8 mouse cellular contexts compared by ENCODE assay signal in genomic region chr6:91978371-91979300, GRCm38 (mm10). TPM values are rescaled to one million over a fixed set of nuclear protein-coding genes. Genes with fewer than 3 reads are reported as not detected.
DNase-seq lines count a peak whose midpoint lies in the region; ATAC-seq lines count a peak whose summit lies in the region.

TSS of gene Fgd5 (plus strand) at chr6:91978878.

- peak; percentile 21 for DNase-seq in left cerebral cortex, postnatal 4 days
- DNase-seq in left cerebral cortex, adult 8-10 months (ENCODE audit: low spot score in 2 of 2) = no peak
- DNase-seq in limb, embryonic 10.5 days (ENCODE audit: low spot score) = peak; percentile 62

- no peaks in the 10 kb centered on the region for H3K36me3 ChIP-seq in embryonic facial prominence, embryonic 12.5 days
- no peaks in the 10 kb centered on the region for H3K36me3 ChIP-seq in heart, embryonic 16.5 days (ENCODE audit: control insufficient read depth, insufficient read depth)
- no peaks in the 10 kb centered on the region for H3K36me3 ChIP-seq in limb, embryonic 10.5 days
- no peaks in the 10 kb centered on the region for H3K36me3 ChIP-seq in midbrain, embryonic 12.5 days

- peak within 1 kb of the TSS; percentile 51 for H3K9ac ChIP-seq in embryonic facial prominence, embryonic 12.5 days
- peak within 1 kb of the TSS; percentile 78 for H3K9ac ChIP-seq in heart, embryonic 16.5 days (ENCODE audit: low read length)
- peak within 1 kb of the TSS; percentile 58 for H3K9ac ChIP-seq in midbrain, embryonic 12.5 days (replicated peaks)

- peak within 1 kb of the TSS; percentile 92 for H3K4me2 ChIP-seq in embryonic facial prominence, embryonic 12.5 days (replicated peaks)
- peak within 1 kb of the TSS; percentile 83 for H3K4me2 ChIP-seq in heart, embryonic 16.5 days (ENCODE audit: low read depth, low read length)
- peak within 1 kb of the TSS; percentile 87 for H3K4me2 ChIP-seq in midbrain, embryonic 12.5 days (replicated peaks)

- peaks cover 7% of the 10 kb centered on the region; the same call in 1 of the 2 replicates for H3K4me1 ChIP-seq in embryonic facial prominence, embryonic 12.5 days
- peaks cover 5% of the 10 kb centered on the region for H3K4me1 ChIP-seq in heart, embryonic 16.5 days (ENCODE audit: control insufficient read depth, insufficient read depth, low read length)
- peaks cover 17% of the 10 kb centered on the region for H3K4me1 ChIP-seq in limb, embryonic 10.5 days
- 0 out of 2 replicates have a peak, but pooled peaks cover 5% of the 10 kb centered on the region for H3K4me1 ChIP-seq in midbrain, embryonic 12.5 days

- WGBS in embryonic facial prominence, embryonic 12.5 days = 2% methylated on average over 48 of the region's 62 CpGs
- WGBS in heart, embryonic 16.5 days = under 1% methylated on average over 58 of the region's 62 CpGs
- WGBS in limb, embryonic 10.5 days = 1% methylated on average over 62 of the region's 62 CpGs
- WGBS in midbrain, embryonic 12.5 days = 1% methylated on average over 52 of the region's 62 CpGs

- peak; percentile 61; the same call in 1 of the 2 replicates for ATAC-seq in embryonic facial prominence, embryonic 12.5 days (ENCODE audit: insufficient number of reproducible peaks, insufficient read depth, low FRiP score, low TSS enrichment)
- peak; percentile 76 for ATAC-seq in heart, embryonic 16.5 days (replicated peaks; ENCODE audit: extremely low read depth, insufficient read depth, low FRiP score)
- ATAC-seq in midbrain, embryonic 12.5 days (ENCODE audit: low FRiP score, low read depth) = peak; percentile 78
- ATAC-seq in erythroid progenitor cell, adult 5-6 weeks (replicated peaks; ENCODE audit: low FRiP score, poor library complexity, severe bottlenecking) = no peak
- no peak for ATAC-seq in monocyte, adult 5-6 weeks (replicated peaks; ENCODE audit: insufficient number of reproducible peaks, low FRiP score, low TSS enrichment, poor library complexity, severe bottlenecking)

- no peaks in the 10 kb centered on the region for H3K9me3 ChIP-seq in embryonic facial prominence, embryonic 12.5 days
- H3K9me3 ChIP-seq in heart, embryonic 16.5 days (replicated peaks; ENCODE audit: control insufficient read depth, low read length) = no peaks in the 10 kb centered on the region
- no peaks in the 10 kb centered on the region for H3K9me3 ChIP-seq in limb, embryonic 10.5 days (replicated peaks)
- H3K9me3 ChIP-seq in midbrain, embryonic 12.5 days = no peaks in the 10 kb centered on the region

- intact Hi-C loops in left cerebral cortex, postnatal 4 days (cut with DNase I) = no loop called here

- H3K4me3 ChIP-seq in embryonic facial prominence, embryonic 12.5 days = peak within 1 kb of the TSS; percentile 58
- peak within 1 kb of the TSS; percentile 68 for H3K4me3 ChIP-seq in heart, embryonic 16.5 days (ENCODE audit: low read length)
- H3K4me3 ChIP-seq in limb, embryonic 10.5 days = peak within 1 kb of the TSS; percentile 73
- peak within 1 kb of the TSS; percentile 53 for H3K4me3 ChIP-seq in midbrain, embryonic 12.5 days

- no peak within 1 kb of the TSS for H3K27ac ChIP-seq in embryonic facial prominence, embryonic 12.5 days
- peak within 1 kb of the TSS; percentile 71 for H3K27ac ChIP-seq in heart, embryonic 16.5 days (ENCODE audit: low read length)
- H3K27ac ChIP-seq in limb, embryonic 10.5 days = peak within 1 kb of the TSS; percentile 75
- no peak within 1 kb of the TSS for H3K27ac ChIP-seq in midbrain, embryonic 12.5 days (replicated peaks)

- H3K27me3 ChIP-seq in embryonic facial prominence, embryonic 12.5 days = peaks cover 37% of the 10 kb centered on the region
- H3K27me3 ChIP-seq in heart, embryonic 16.5 days (ENCODE audit: control insufficient read depth, insufficient read depth, low read length) = peaks cover 27% of the 10 kb centered on the region
- H3K27me3 ChIP-seq in limb, embryonic 10.5 days (ENCODE audit: low read depth, poor library complexity, severe bottlenecking) = peaks cover 69% of the 10 kb centered on the region
- peaks cover 53% of the 10 kb centered on the region for H3K27me3 ChIP-seq in midbrain, embryonic 12.5 days

RNA-seq across cellular contexts. Expression of gene Fgd5, which starts in this region (rescaled TPM):
- total RNA-seq in left cerebral cortex, postnatal 4 days (2021) = 1 to 10 TPM; 7.5 to 7.9 TPM
- 1 to 10 TPM; 4.9 to 6.1 (median 5.6) TPM for total RNA-seq in left cerebral cortex, adult 8-10 months (2022)
- polyA plus RNA-seq in embryonic facial prominence, embryonic 12.5 days (2016; fragmentation: Nextera tagmentation; extraction: Ambion mirVana) = 10.1 and 10.2 TPM in 2 replicates
- 13.0 and 15.2 TPM in 2 replicates for polyA plus RNA-seq in heart, embryonic 16.5 days (2015; fragmentation: Nextera tagmentation; extraction: Ambion mirVana)
- polyA plus RNA-seq in limb, embryonic 10.5 days (2016; fragmentation: Nextera tagmentation; extraction: Ambion mirVana) = 7.0 and 8.0 TPM in 2 replicates
- polyA plus RNA-seq in midbrain, embryonic 12.5 days (2016; fragmentation: Nextera tagmentation; extraction: Ambion mirVana) = 7.1 and 8.0 TPM in 2 replicates
- total RNA-seq in erythroid progenitor cell, adult 5-6 weeks (2015; ENCODE audit: low replicate concordance) = not detected in 2 replicates
- 0.61 TPM in 1 of 2 replicates, not detected in the other for total RNA-seq in erythroid progenitor cell, adult 5-6 weeks (2017; ENCODE audit: low replicate concordance)
- 0.10 to 0.21 TPM in 2 of 3 replicates, not detected in the other for total RNA-seq in monocyte, adult 5-6 weeks (2017)

Comparison
In these comparisons a context has a peak if more than half of its experiments do, and no peak if none do; other contexts are left out.
1. DNase-seq: peak in left cerebral cortex, postnatal 4 days (single experiment) and limb, embryonic 10.5 days (single experiment); none in left cerebral cortex, adult 8-10 months (0 of 2).
2. ATAC-seq: peak in embryonic facial prominence, embryonic 12.5 days (single experiment), heart, embryonic 16.5 days (single experiment) and midbrain, embryonic 12.5 days (single experiment); none in erythroid progenitor cell, adult 5-6 weeks (single experiment) and monocyte, adult 5-6 weeks (single experiment).
3. H3K27ac ChIP-seq: peak in heart, embryonic 16.5 days (single experiment) and limb, embryonic 10.5 days (single experiment); none in embryonic facial prominence, embryonic 12.5 days (single experiment) and midbrain, embryonic 12.5 days (single experiment).
4. Peak in every context shown above with its lines, with median percentiles within 50 percentile points of each other: H3K4me2 ChIP-seq, H3K4me3 ChIP-seq and H3K9ac ChIP-seq.